Mouse (Mus musculus): ENCODE measurements around the gene St8sia1. TPM values are rescaled to one million over a fixed set of nuclear protein-coding genes. Genes with fewer than 3 reads are reported as not detected.

Gene St8sia1
- polyA plus RNA-seq, 1 experiment from 2014 or later = 4.2 TPM

DNA sequence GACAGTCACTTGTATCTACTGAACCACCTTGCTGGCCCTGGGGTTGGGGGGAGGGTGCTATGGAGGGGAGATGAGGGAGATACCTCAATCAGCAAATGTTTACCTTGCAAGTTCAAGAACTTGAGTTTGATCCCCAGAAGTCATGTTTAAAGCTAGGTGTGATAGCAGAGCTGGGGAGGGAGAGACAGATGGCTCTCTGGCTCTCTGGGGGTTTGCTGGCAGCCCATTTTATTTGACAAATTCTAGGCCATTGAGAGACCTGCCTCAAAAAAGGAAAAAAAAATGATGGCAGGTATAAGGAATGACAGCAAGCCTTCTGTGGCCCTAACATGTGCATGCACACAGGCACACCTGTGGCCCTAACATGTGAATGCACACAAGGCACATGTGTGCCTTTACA is 26.2 kb downstream of the St8sia1 start:
- Histone ChIP-seq H3K9ac (no peak overlapping the region), H3K4me2 (no peak overlapping the region), H3K4me3 (no peak overlapping the region), H3K36me3 (ENCODE audit: poor library complexity, severe bottlenecking) (no peaks in the 10 kb centered on the region), H3K9me3 (replicated peaks) (no peaks in the 10 kb centered on the region), H3K27ac (no peak overlapping the region), H3K27me3 (no peaks in the 10 kb centered on the region), H3K4me1 (peaks cover 18% of the 10 kb centered on the region)
- peak; percentile 19; the same call in 1 of the 2 replicates for ATAC-seq

DNA sequence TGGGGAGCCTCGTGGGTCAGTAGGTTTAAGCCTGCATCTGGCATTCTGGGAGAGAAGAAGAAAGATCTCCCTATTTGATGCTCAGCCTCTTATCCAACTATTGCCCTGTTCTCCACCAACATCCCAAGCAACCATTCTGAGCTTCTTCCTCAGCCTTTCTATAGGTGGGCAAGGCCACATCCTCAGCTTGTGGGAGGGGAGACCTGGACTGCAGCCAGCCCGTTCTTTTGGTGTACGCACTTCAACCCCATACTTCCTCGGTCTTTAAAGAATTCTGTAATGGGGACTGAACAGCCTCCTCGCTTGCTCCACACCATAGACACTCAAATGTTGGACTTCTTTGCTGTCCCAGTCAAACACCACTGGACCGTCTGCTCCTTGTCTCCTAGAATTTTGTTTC is 31.7 kb downstream of the St8sia1 start:
- no peak for ATAC-seq
- Histone ChIP-seq H3K36me3 (ENCODE audit: poor library complexity, severe bottlenecking) (no peaks in the 10 kb centered on the region), H3K9me3 (replicated peaks) (no peaks in the 10 kb centered on the region), H3K4me3 (no peak overlapping the region), H3K4me1 (peaks cover 12% of the 10 kb centered on the region; the same call in 1 of the 2 replicates), H3K4me2 (no peak overlapping the region), H3K27me3 (no peaks in the 10 kb centered on the region), H3K27ac (no peak overlapping the region), H3K9ac (no peak overlapping the region)
- WGBS = 85% methylated on average over 6 of the region's 6 CpGs

DNA sequence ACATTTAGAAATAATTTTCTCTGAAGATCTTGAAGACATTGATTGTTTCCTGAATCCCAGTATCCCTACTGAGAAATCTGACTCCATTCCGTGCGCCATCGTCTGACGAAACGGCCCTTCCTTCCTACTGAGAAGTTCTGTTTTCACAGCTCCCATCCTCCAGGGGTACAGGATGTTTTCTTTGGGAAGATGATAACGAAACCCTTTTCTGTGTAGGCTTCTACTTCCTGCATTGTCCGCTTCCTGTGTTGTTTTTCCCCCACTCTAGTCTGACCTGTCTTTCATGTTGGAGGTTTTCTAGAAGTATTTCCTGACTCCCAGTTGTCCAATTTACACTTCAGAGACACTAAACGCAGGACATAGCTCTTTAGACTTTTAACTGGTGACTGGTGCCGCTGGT is 32.1 kb downstream of the St8sia1 start:
- H3K4me1 ChIP-seq = peaks cover 12% of the 10 kb centered on the region; the same call in 1 of the 2 replicates
- H3K27me3 ChIP-seq = no peaks in the 10 kb centered on the region
- H3K4me2 ChIP-seq = no peak overlapping the region
- H3K36me3 ChIP-seq (ENCODE audit: poor library complexity, severe bottlenecking) = no peaks in the 10 kb centered on the region
- H3K27ac ChIP-seq = no peak overlapping the region
- 83% methylated on average over 9 of the region's 9 CpGs for WGBS
- no peak overlapping the region for H3K9ac ChIP-seq
- no peak overlapping the region for H3K4me3 ChIP-seq
- H3K9me3 ChIP-seq (replicated peaks) = no peaks in the 10 kb centered on the region
- ATAC-seq = no peak

DNA sequence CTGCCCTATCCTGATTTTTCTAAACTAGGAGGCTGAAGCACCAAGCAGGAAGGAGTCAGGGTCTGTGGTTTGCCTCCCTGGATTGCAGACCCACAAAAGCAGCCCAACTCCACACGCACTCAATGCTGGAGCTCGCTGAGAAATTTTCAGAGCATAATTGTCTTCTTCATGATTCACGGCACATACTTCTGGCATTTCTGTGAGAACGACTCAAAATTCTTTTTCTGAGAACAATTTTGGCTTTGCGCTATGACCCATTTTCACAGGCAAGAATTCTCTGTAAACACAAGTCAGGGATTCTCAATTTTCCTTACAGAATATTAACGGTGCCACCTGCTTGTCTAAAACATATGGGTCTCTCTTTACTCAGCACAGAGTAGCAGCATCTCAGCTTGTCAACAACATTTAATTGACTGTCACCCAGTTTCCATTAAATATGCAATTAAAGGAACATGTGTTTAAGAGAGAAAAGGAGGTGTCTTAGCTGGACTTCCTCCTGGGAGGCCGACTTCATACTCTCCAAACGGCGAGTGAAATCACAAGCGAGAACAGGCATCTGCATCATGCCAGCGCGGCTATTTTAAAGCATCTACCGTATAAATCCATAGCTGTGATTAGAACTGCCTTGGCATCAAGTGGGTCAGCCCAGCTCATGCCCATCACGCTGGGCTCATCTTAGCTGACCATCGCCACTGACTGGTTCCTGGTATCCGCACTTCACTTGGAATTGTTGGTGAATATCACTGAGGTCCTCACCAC is 35.5 kb downstream of the St8sia1 start:
- no peaks in the 10 kb centered on the region for H3K9me3 ChIP-seq (replicated peaks)
- ATAC-seq = peak; percentile 70
- peaks cover 25% of the 10 kb centered on the region for H3K4me1 ChIP-seq
- no peaks in the 10 kb centered on the region for H3K36me3 ChIP-seq (ENCODE audit: poor library complexity, severe bottlenecking)
- H3K27me3 ChIP-seq = no peaks in the 10 kb centered on the region
- H3K4me2 ChIP-seq = no peak overlapping the region; the same call in 1 of the 2 replicates
- H3K9ac ChIP-seq = no peak overlapping the region
- H3K4me3 ChIP-seq = no peak overlapping the region
- peak overlapping the region; percentile 59 for H3K27ac ChIP-seq
- WGBS = 73% methylated on average over 16 of the region's 16 CpGs

DNA sequence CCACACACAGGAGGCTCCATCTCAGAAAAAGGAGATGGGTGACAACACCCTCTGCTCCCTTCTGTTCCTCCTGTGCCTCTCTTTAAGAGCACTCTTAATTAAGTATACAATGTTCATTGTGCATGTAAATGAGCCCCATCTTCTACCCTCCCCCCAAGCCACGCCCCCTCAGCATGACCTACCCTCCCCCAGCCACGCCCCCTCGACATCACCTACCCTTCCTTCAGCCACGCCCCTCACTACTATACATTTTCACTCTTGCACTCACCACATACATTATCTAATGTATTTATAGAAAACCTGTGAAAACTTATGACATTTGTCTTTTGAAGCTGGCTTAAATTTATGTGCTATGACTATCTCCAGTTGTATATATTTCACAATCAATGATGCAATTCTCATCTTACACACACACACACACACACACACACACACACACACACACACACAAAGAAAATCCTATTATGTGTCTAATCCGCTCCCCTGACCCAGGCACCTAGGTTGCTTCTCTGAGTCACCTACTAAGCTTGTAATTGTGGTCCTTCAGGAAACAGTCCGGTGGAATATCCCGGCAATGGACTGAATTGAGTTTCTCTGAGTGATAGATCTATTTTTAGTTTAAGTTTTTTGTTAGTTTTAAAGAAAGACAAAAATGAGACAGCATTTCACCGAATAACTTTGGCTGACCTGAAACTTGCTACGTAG is 37.2 kb downstream of the St8sia1 start:
- Histone ChIP-seq H3K9ac (no peak overlapping the region), H3K4me3 (no peak overlapping the region), H3K27ac (no peak overlapping the region), H3K36me3 (ENCODE audit: poor library complexity, severe bottlenecking) (no peaks in the 10 kb centered on the region), H3K4me2 (no peak overlapping the region), H3K9me3 (replicated peaks) (no peaks in the 10 kb centered on the region), H3K27me3 (no peaks in the 10 kb centered on the region), H3K4me1 (peaks cover 25% of the 10 kb centered on the region)
- WGBS = 91% methylated on average over 9 of the region's 9 CpGs
- ATAC-seq = no peak

DNA sequence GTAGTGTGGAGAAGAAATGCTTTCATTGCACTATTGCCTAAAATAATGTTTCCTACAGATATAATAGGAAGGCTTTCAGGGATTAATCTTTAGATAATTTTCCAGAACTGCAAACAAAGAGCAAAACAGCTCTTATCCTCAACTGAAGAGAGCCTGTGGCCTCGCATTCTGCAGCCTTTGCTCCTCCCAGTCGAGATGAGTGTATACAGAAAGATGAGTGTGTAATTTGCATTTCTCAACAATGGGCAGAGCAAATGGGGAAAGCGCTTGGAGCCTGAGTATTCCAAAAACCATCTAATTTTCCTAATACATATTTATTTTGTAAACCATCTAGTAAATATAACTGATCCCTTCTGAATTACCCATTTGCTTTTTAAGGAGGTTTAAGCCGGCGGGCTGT is 38.3 kb downstream of the St8sia1 start:
- peak; percentile 69; the same call in 1 of the 2 replicates for ATAC-seq
- Histone ChIP-seq H3K27me3 (no peaks in the 10 kb centered on the region), H3K27ac (no peak overlapping the region), H3K36me3 (ENCODE audit: poor library complexity, severe bottlenecking) (no peaks in the 10 kb centered on the region), H3K4me1 (peaks cover 27% of the 10 kb centered on the region), H3K4me3 (no peak overlapping the region), H3K4me2 (no peak overlapping the region), H3K9me3 (replicated peaks) (no peaks in the 10 kb centered on the region), H3K9ac (no peak overlapping the region)
- WGBS = 48% methylated on average over 5 of the region's 5 CpGs

DNA sequence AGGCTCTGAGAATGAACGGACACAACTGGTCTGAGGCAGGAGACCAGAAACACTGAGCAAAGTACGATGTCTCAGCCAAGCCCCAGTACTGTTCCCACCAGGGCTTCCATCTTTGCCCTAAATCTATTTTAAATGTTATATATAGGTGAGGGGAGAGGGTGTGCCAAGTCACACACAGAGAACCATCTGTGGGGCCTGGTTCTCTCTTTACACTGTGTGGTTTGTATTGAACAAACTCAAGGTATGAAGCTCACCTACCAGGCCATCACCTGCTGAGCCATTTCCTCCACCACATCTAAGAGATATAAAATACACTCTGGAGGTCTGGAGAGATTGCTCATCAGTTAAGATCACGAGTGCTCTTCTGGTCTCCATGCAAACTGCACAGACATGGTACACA is 38.9 kb downstream of the St8sia1 start:
- H3K27me3 ChIP-seq = no peaks in the 10 kb centered on the region
- no peak overlapping the region for H3K27ac ChIP-seq
- H3K36me3 ChIP-seq (ENCODE audit: poor library complexity, severe bottlenecking) = no peaks in the 10 kb centered on the region
- WGBS = 88% methylated on average over 3 of the region's 3 CpGs
- no peak for ATAC-seq
- no peaks in the 10 kb centered on the region for H3K9me3 ChIP-seq (replicated peaks)
- no peak overlapping the region for H3K4me3 ChIP-seq
- H3K4me1 ChIP-seq = peaks cover 29% of the 10 kb centered on the region
- H3K4me2 ChIP-seq = no peak overlapping the region
- H3K9ac ChIP-seq = no peak overlapping the region

DNA sequence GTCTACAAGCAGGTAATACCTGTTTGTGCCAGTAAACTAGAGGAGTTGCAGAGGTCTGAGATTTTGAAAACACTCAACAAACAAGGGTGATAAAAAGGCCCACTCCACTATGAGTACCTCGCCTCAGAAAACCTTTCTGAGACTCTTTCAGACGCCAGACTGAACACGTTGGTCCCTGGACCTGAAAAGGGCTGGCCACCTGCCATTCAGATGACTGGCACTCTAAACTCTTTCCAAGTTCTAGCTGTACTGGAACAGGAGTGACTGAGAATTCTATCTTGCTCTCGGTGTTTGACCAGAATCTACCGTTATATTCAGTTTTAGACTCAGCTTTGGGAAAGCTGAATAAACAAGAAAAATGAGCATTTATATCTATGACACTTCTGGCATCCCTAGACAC is 43.4 kb downstream of the St8sia1 start:
- H3K4me2 ChIP-seq = no peak overlapping the region
- no peak for ATAC-seq
- no peak overlapping the region for H3K9ac ChIP-seq
- WGBS = 58% methylated on average over 5 of the region's 5 CpGs
- H3K27ac ChIP-seq = no peak overlapping the region
- H3K4me3 ChIP-seq = no peak overlapping the region
- no peaks in the 10 kb centered on the region for H3K36me3 ChIP-seq (ENCODE audit: poor library complexity, severe bottlenecking)
- H3K4me1 ChIP-seq = peaks cover 9% of the 10 kb centered on the region; the same call in 1 of the 2 replicates
- no peaks in the 10 kb centered on the region for H3K27me3 ChIP-seq
- H3K9me3 ChIP-seq (replicated peaks) = no peaks in the 10 kb centered on the region

DNA sequence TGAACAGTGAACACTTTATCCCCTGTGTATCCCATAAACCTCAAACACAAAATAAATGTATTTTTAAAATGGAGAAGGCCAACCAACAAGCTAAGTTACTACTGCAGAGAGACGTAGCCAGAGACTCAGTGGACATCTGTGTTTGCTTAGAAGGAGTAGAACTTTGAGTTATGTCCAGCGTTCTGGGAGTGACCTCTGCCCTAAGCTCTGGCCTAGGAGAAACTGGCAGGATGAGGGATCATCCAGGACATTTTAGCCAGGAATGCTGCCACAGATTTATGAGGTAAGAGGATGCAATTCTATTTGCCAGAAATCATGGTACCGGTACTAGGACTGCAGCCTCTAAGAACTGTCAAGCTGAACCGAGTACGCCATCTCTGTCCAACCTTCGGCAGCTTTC is 45.6 kb downstream of the St8sia1 start:
- Histone ChIP-seq H3K9me3 (replicated peaks) (no peaks in the 10 kb centered on the region), H3K4me1 (peaks cover 4% of the 10 kb centered on the region; the same call in 1 of the 2 replicates), H3K27ac (no peak overlapping the region), H3K9ac (no peak overlapping the region), H3K4me3 (no peak overlapping the region), H3K36me3 (ENCODE audit: poor library complexity, severe bottlenecking) (no peaks in the 10 kb centered on the region), H3K27me3 (no peaks in the 10 kb centered on the region), H3K4me2 (no peak overlapping the region)
- no peak for ATAC-seq
- 90% methylated on average over 6 of the region's 6 CpGs for WGBS

DNA sequence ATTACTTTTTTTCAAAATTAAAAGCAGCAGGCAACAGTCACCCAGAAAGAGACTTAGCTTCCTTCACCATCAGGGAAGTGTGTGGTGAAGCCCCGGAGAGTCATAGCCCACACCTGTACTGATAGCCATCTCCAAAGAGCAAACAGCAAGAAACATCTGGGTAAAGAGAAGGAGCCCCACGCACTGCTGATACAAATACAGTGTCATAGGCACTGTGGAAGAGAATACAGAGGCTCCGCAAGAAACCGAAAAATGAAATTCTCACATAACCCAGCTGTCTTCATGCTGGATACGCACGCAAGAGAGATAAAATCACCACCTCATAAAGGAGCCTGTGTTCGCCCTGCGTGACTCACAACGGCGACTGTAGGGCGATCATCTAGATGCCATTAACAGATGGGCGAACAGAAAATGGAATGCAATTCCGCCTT is 46.8 kb downstream of the St8sia1 start:
- no peak overlapping the region for H3K4me3 ChIP-seq
- no peak overlapping the region for H3K4me2 ChIP-seq
- 92% methylated on average over 13 of the region's 13 CpGs for WGBS
- H3K36me3 ChIP-seq (ENCODE audit: poor library complexity, severe bottlenecking) = no peaks in the 10 kb centered on the region
- peaks cover 4% of the 10 kb centered on the region; the same call in 1 of the 2 replicates for H3K4me1 ChIP-seq
- no peaks in the 10 kb centered on the region for H3K9me3 ChIP-seq (replicated peaks)
- H3K27ac ChIP-seq = no peak overlapping the region; the same call in 1 of the 2 replicates
- no peak overlapping the region for H3K9ac ChIP-seq
- no peaks in the 10 kb centered on the region for H3K27me3 ChIP-seq
- no peak for ATAC-seq

DNA sequence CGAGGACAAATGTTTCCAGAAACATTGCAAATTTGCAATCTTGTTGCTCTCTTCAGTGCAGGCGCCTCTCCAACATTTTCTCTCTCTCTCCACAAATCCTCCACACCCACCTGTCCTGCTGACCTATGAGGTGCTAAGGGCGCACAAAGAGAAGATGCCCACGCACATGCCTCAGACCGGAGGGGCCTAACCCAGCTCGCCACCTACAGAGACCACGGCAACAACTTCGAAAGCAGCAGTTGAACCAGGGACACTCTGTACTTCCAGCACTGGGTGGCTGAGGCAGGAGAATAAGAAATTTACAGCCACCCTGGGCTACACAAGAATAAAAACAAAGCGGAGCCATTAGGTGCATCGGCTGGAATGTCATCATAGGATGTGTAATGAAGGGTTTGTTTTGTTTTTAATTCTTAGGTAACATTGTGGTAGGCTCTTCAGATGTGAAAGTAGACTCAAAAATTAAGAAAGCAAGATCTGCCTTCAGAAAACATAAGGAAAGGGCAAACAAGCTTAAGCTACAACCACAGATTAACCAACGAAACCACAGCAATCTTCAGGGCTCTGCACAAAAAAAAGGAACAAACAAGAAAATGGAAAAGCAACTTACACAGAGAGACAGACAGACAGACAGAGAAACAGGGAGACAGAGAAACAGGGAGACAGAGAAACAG is 47.8 kb downstream of the St8sia1 start:
- H3K4me2 ChIP-seq = no peak overlapping the region
- H3K27me3 ChIP-seq = no peaks in the 10 kb centered on the region
- H3K4me3 ChIP-seq = no peak overlapping the region
- peaks cover 4% of the 10 kb centered on the region; the same call in 1 of the 2 replicates for H3K4me1 ChIP-seq
- 88% methylated on average over 11 of the region's 11 CpGs for WGBS
- no peak overlapping the region for H3K9ac ChIP-seq
- H3K27ac ChIP-seq = no peak overlapping the region
- no peak for ATAC-seq
- no peaks in the 10 kb centered on the region for H3K9me3 ChIP-seq (replicated peaks)
- no peaks in the 10 kb centered on the region for H3K36me3 ChIP-seq (ENCODE audit: poor library complexity, severe bottlenecking)

DNA sequence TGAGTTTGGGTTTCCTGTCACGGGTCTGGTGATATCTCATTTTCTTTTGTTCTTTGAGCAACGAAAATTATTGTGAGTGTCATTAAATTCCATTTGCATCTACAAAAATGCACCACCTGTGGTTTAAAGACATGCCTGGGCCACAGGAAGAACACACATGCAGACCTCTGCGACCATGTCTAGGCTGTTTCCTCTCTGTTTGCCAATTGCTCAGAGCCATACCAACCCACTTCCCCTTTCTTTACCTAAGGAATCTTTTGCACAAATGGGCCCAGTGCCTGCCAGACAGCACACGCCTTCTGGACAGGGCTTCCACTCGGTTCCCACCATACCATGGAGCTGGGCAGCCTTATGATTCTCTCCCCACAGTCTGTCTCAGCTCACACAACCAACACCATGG is 48.8 kb downstream of the St8sia1 start:
- no peak overlapping the region for H3K27ac ChIP-seq
- ATAC-seq = no peak
- no peaks in the 10 kb centered on the region for H3K27me3 ChIP-seq
- no peak overlapping the region for H3K4me2 ChIP-seq
- no peaks in the 10 kb centered on the region for H3K36me3 ChIP-seq (ENCODE audit: poor library complexity, severe bottlenecking)
- H3K4me3 ChIP-seq = no peak overlapping the region
- H3K9ac ChIP-seq = no peak overlapping the region
- 87% methylated on average over 5 of the region's 5 CpGs for WGBS
- no peaks in the 10 kb centered on the region for H3K4me1 ChIP-seq
- H3K9me3 ChIP-seq (replicated peaks) = no peaks in the 10 kb centered on the region
